ENCODE assay signal across 18 mouse cellular contexts in genomic region chr12:5810427-5810826, GRCm38 (mm10).
DNase-seq lines count a peak whose midpoint lies in the region; TF ChIP-seq lines count a peak whose summit lies in the region.
"Had no signal": no experiment of that assay in that cellular context is flagged by ENCODE, and none has a peak within 500 bp of the region (broad histone marks: within the 10 kb centered on the region; RNA-seq: fewer than 3 reads in every experiment).

No protein-coding gene starts in this region.

- no peak for TF ChIP-seq CTCF in heart, adult 2 months (IDR thresholded peaks at IDR 0.05)

- no peak overlapping the region for H3K4me3 ChIP-seq in heart, adult 2 months
- H3K4me3 ChIP-seq: forebrain, embryonic 13.5 days; heart, embryonic 15.5 days; limb, embryonic 13.5 days; liver, embryonic 13.5 days had no signal

- no peak for TF ChIP-seq POLR2A in heart, adult 2 months (IDR thresholded peaks at IDR 0.05; ENCODE audit: insufficient read depth, low read depth, low read length)

- no peak for TF ChIP-seq EP300 in heart, adult 2 months (IDR thresholded peaks at IDR 0.05; ENCODE audit: insufficient read depth, low read depth, low read length)

- 63% methylated on average over 2 of the region's 2 CpGs for WGBS in heart, adult 2 months

- H3K27ac ChIP-seq in heart, adult 2 months, result no peak overlapping the region
- H3K27ac ChIP-seq: forebrain, embryonic 13.5 days; heart, embryonic 15.5 days; limb, embryonic 13.5 days; liver, embryonic 13.5 days had no signal

- no peak overlapping the region for H3K9ac ChIP-seq in heart, adult 2 months (ENCODE audit: low read depth, low read length)
- H3K9ac ChIP-seq: forebrain, embryonic 13.5 days; heart, embryonic 15.5 days; limb, embryonic 13.5 days; liver, embryonic 13.5 days had no signal

- no peaks in the 10 kb centered on the region for H3K36me3 ChIP-seq in heart, adult 2 months (ENCODE audit: control insufficient read depth, insufficient read depth, low read length)
- H3K36me3 ChIP-seq: heart, embryonic 15.5 days; limb, embryonic 13.5 days; liver, embryonic 13.5 days had no signal

- intact Hi-C loops in heart, adult 2 months (cut with DNase I), result no loop called here
- intact Hi-C loops in heart, postnatal 36 days (cut with DNase I), result no loop called here

- no peaks in the 10 kb centered on the region for H3K79me2 ChIP-seq in heart, adult 2 months (replicated peaks; ENCODE audit: control insufficient read depth, insufficient read depth, low read length)

- H3K4me1 ChIP-seq in heart, adult 2 months (ENCODE audit: control insufficient read depth, insufficient read depth, low read length), result no peaks in the 10 kb centered on the region
- H3K4me1 ChIP-seq: heart, embryonic 15.5 days; liver, embryonic 13.5 days had no signal

- DNase-seq in heart, adult 11 months, result peak; percentile 85
- no peak for DNase-seq in heart, adult 2 months
- DNase-seq in heart, postnatal 4 days, result peak; percentile 14
- no peak for DNase-seq in heart, postnatal 36 days
- peak; percentile 46 for DNase-seq in kidney, postnatal 14 days
- DNase-seq in kidney, adult 18-20 months, result no peak
- peak; percentile 24 to 48 for DNase-seq in kidney, postnatal 4 days
- no peak for DNase-seq in B cell, adult 2 months
- DNase-seq: adrenal gland, postnatal 14 days; cerebellum, adult 11 months; cerebellum, adult 9-10 months; cerebellum, postnatal 36 days; liver, embryonic 13.5 days; midbrain, embryonic 14.5 days; thymus, postnatal 14 days had no signal

- H3K27me3 ChIP-seq in heart, adult 2 months (ENCODE audit: control insufficient read depth, insufficient read depth, low read length), result no peaks in the 10 kb centered on the region
- H3K27me3 ChIP-seq: forebrain, embryonic 13.5 days; heart, embryonic 15.5 days; limb, embryonic 13.5 days; liver, embryonic 13.5 days had no signal

Comparison
In these comparisons a context has a peak if more than half of its experiments do, and no peak if none do; other contexts are left out.
1. DNase-seq: peak in heart, adult 11 months (single experiment), heart, postnatal 4 days (single experiment), kidney, postnatal 14 days (single experiment) and kidney, postnatal 4 days (2 of 2); none in heart, adult 2 months (0 of 2), heart, postnatal 36 days (0 of 2), kidney, adult 18-20 months (single experiment) and B cell, adult 2 months (0 of 2).